Mouse (Mus musculus) brown adipose tissue, adult 24 weeks (tissue): ENCODE data around the gene Hipk2. TPM values are rescaled to one million over a fixed set of nuclear protein-coding genes. Genes with fewer than 3 reads are reported as not detected.
A peak's percentile ranks its signal among the peaks of the same experiment; 100 is the strongest.

Source experiments
- H3K27ac ChIP-seq: fragments of 200-500 bp; replicated peaks from 2 replicates; pipeline ENCODE4 v1.5.1; 2012; ENCODE audit warnings: low read depth, mild to moderate bottlenecking, low read length
- H3K4me1 ChIP-seq: fragments of 200-500 bp; 2 replicates; pipeline ENCODE4 v1.6.1; 2012; ENCODE audit warnings: low read length, mixed read lengths; ENCODE audit not compliant: control insufficient read depth, insufficient read depth, insufficient read length
- H3K4me3 ChIP-seq: fragments of 200-500 bp; 2 replicates; pipeline ENCODE4 v1.5.1; 2012; ENCODE audit warnings: low read depth, mild to moderate bottlenecking, low read length, moderate library complexity; ENCODE audit not compliant: insufficient read depth
- polyA plus RNA-seq: library from polyadenylated mRNA; stranded (reverse); fragments of >200 nt; gene quantifications from 2 replicates; pipeline ENCODE4 v1.2.4, GENCODE M21; 2012; ENCODE audit not compliant: missing spikeins, insufficient read depth, insufficient read length

The Hipk2 gene
- polyA plus RNA-seq, 1 experiment = 63.9 TPM

- H3K27ac ChIP-seq = no peak overlapping the region
- H3K4me1 ChIP-seq = peaks cover 27% of the 10 kb centered on the region
- H3K4me3 ChIP-seq = no peak overlapping the region
Observed at GRCm38 (mm10) chr6:38759922-38760620, 115.9 kb downstream of the Hipk2 start.

DNA sequence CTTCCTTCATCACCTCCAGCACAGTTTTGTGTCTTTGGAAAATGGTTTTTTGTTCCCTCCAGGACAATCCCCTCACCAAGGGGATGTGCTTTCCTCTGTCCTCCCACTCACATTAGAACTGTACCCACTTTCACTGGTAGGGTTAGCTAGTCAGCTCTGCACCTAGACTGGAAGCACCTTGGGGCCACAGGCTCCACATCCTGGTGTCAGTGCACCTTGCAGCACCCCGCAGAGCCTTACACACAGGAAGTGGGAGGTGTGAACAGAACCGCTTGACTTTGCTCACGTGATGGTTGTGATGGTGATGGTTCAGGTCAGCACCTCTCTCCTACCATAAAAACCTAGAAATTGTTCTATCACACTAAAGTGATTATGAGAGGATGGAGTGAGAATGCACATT, 116.8 kb downstream of the Hipk2 start:
- H3K4me3 ChIP-seq = no peak overlapping the region
- H3K27ac ChIP-seq = no peak overlapping the region
- peaks cover 36% of the 10 kb centered on the region for H3K4me1 ChIP-seq

- H3K4me1 ChIP-seq = peaks cover 41% of the 10 kb centered on the region
- no peak overlapping the region for H3K27ac ChIP-seq
- H3K4me3 ChIP-seq = no peak overlapping the region
Observed at GRCm38 (mm10) chr6:38757597-38757996, 118.4 kb downstream of the Hipk2 start.

DNA sequence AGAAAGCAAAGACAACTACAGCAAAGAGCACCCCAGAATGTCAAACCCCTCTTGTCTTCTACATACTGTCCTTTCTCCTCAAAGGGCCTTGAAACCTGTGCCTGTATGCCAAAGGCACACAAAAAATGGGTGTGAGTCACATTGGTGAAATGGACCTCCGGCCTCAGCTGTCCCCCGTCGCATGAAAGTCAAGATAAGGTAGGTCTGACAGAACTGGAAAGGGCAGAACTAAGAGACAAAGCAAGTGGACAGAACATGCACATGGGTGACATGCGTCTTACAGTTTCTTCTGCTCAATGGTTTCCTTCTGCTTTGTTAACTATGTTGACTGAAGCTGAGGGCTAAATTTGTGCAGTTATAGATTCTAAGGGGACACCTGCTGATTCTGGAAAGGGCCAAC, 119.0 kb downstream of the Hipk2 start:
- H3K27ac ChIP-seq = no peak overlapping the region; the same call in none of the 2 replicates
- no peak overlapping the region for H3K4me3 ChIP-seq
- H3K4me1 ChIP-seq = peaks cover 45% of the 10 kb centered on the region

GRCm38 (mm10) chr6:38755961-38756360, 120.0 kb downstream of the Hipk2 start:
- Histone ChIP-seq H3K4me3 (no peak overlapping the region), H3K27ac (peak overlapping the region; percentile 62), H3K4me1 (peaks cover 41% of the 10 kb centered on the region)

- Histone ChIP-seq H3K4me3 (no peak overlapping the region), H3K27ac (peak overlapping the region; percentile 97), H3K4me1 (peaks cover 36% of the 10 kb centered on the region)
Observed at GRCm38 (mm10) chr6:38755188-38755587, 120.8 kb downstream of the Hipk2 start.

- no peak overlapping the region for H3K4me3 ChIP-seq
- peaks cover 29% of the 10 kb centered on the region for H3K4me1 ChIP-seq
- H3K27ac ChIP-seq = peak overlapping the region; percentile 82
Observed at GRCm38 (mm10) chr6:38753729-38754128, 122.2 kb downstream of the Hipk2 start.

GRCm38 (mm10) chr6:38753025-38753424, 122.9 kb downstream of the Hipk2 start:
- Histone ChIP-seq H3K27ac (no peak overlapping the region), H3K4me3 (no peak overlapping the region), H3K4me1 (peaks cover 29% of the 10 kb centered on the region)

DNA sequence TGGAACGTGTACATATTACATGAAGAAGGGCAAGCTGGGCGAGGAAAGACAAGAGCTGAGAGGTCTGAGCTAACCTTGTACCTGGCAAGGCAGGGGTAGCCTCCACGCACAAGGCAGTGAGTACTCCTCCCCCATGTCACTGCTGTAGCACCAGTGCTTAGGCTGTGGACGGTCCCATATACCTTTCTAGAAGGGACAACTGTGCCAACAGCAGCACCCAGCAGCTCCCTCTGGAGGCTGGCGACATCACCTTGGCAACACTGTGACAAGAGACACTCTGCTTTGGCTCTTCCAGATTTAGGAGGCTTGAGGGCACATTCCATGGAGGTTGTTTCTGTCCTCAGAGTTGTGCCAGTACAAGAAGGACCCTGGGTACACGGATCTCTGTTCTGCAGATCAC, 123.5 kb downstream of the Hipk2 start:
- H3K4me3 ChIP-seq = no peak overlapping the region
- H3K27ac ChIP-seq = 0 out of 2 replicates have a peak overlapping the region, but pooled peaks have one; percentile 10
- H3K4me1 ChIP-seq = peaks cover 29% of the 10 kb centered on the region

GRCm38 (mm10) chr6:38748037-38748436, 127.9 kb downstream of the Hipk2 start:
- Histone ChIP-seq H3K4me3 (no peak overlapping the region), H3K4me1 (peaks cover 6% of the 10 kb centered on the region; the same call in 1 of the 2 replicates), H3K27ac (no peak overlapping the region)

DNA sequence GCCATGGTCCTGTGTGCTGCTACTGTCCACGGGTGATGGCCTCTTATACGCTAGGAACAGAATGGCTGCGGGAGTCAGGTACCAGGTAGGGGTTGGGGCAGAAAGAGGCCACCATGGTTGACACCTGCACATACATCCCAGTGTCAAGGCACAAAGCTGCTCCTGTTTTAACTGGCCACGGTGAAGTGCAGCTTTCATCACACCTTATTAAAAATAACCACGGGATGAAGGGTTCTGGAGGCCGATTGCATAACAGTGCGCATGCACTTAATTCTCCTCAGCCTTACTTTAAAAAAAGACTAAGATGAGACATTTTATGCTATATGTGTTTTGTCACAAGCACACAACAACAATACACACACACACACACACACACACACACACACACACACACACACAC, 132.6 kb downstream of the Hipk2 start:
- H3K4me3 ChIP-seq = no peak overlapping the region
- H3K4me1 ChIP-seq = no peaks in the 10 kb centered on the region
- H3K27ac ChIP-seq = no peak overlapping the region

GRCm38 (mm10) chr6:38742441-38742840, 133.5 kb downstream of the Hipk2 start:
- H3K4me1 ChIP-seq = no peaks in the 10 kb centered on the region
- no peak overlapping the region for H3K4me3 ChIP-seq

DNA sequence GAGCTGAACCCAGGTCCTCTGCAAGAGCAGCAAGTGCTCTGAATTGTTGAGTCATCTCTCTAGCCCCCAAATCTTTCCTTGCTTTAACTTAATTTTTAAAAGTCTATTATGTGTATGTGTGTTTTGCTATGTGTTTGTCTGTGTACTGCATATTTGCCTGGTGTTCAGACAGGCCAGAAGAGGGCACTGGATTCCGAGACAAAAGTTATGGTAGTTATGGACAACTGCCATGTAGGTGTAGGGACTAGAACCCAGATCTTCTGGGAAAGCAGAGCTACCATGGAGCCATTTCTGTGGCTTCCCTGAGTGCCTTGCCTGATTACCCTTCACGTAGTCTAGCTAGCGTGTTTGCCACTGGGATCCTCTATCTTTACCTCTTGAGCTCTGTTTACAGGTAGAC, 134.9 kb downstream of the Hipk2 start:
- no peak overlapping the region for H3K27ac ChIP-seq
- no peak overlapping the region for H3K4me3 ChIP-seq
- no peaks in the 10 kb centered on the region for H3K4me1 ChIP-seq

More at GRCm38 (mm10) chr6:38742441-38742840, 133.5 kb downstream of the Hipk2 start:
- no peak overlapping the region for H3K27ac ChIP-seq

- no peak overlapping the region for H3K4me3 ChIP-seq
- H3K27ac ChIP-seq = no peak overlapping the region
- H3K4me1 ChIP-seq = no peaks in the 10 kb centered on the region
Observed at GRCm38 (mm10) chr6:38739266-38739665, 136.7 kb downstream of the Hipk2 start.

DNA sequence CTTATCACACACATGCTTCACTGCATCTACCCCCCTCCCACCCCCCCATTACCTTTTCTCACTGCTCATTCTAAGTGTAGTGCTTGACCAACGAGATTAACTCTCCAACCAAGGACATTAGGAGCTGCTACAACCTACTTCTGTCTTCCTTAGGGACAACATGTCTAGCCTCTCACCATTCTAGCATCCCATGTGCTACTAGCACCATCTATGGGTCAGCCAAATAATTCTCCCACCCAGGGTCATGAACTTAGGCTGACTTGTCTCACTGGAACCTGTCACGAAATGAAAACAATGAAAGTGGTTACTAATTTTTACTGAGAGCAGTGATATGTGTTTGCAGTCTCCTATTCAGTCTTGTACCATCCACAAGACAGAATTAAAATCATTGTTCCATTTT, 138.2 kb downstream of the Hipk2 start:
- Histone ChIP-seq H3K4me3 (no peak overlapping the region), H3K27ac (no peak overlapping the region), H3K4me1 (no peaks in the 10 kb centered on the region)

GRCm38 (mm10) chr6:38736240-38736639, 139.7 kb downstream of the Hipk2 start:
- no peaks in the 10 kb centered on the region for H3K4me1 ChIP-seq
- H3K27ac ChIP-seq = no peak overlapping the region
- H3K4me3 ChIP-seq = no peak overlapping the region
